Mouse (Mus musculus): ENCODE results near the gene Selenos. TPM values are rescaled to one million over a fixed set of nuclear protein-coding genes. Genes with fewer than 3 reads are reported as not detected.

Gene Selenos
- 82.2 and 83.7 TPM in 2 replicates for polyA plus RNA-seq (2016; fragmentation: Nextera tagmentation; extraction: Ambion mirVana)

- Histone ChIP-seq H3K4me1 (peaks cover 14% of the 10 kb centered on the region), H3K27me3 (no peaks in the 10 kb centered on the region), H3K9me3 (replicated peaks) (no peaks in the 10 kb centered on the region), H3K4me3 (peak within 1 kb of the TSS; percentile 89), H3K36me3 (peaks cover 49% of the 10 kb centered on the region), H3K9ac (peak within 1 kb of the TSS; percentile 85), H3K27ac (peak within 1 kb of the TSS; percentile 82), H3K4me2 (replicated peaks) (peak within 1 kb of the TSS; percentile 85)
- peak; percentile 100 for ATAC-seq (ENCODE audit: low FRiP score)
- WGBS = under 1% methylated on average over 64 of the region's 65 CpGs
These were observed at the start of gene Selenos for GRCm38 (mm10) chr7:66079364-66080230. Gene Selenos, plus strand, starts transcription at chr7:66079649.

GRCm38 (mm10) chr7:66036809-66037208 is 42.6 kb upstream of the Selenos start:
- 74% methylated on average over 8 of the region's 8 CpGs for WGBS
- peaks cover 3% of the 10 kb centered on the region; the same call in 1 of the 2 replicates for H3K4me1 ChIP-seq
- H3K4me2 ChIP-seq (replicated peaks) = no peak overlapping the region
- H3K36me3 ChIP-seq = no peaks in the 10 kb centered on the region
- H3K9ac ChIP-seq = no peak overlapping the region
- ATAC-seq (ENCODE audit: low FRiP score) = no peak
- no peak overlapping the region for H3K4me3 ChIP-seq
- H3K27ac ChIP-seq = no peak overlapping the region
- H3K27me3 ChIP-seq = 0 out of 2 replicates have a peak, but pooled peaks cover 5% of the 10 kb centered on the region
- no peaks in the 10 kb centered on the region for H3K9me3 ChIP-seq (replicated peaks)

GRCm38 (mm10) chr7:66038261-66038660 is 41.2 kb upstream of the Selenos start:
- ATAC-seq (ENCODE audit: low FRiP score) = no peak
- no peaks in the 10 kb centered on the region for H3K9me3 ChIP-seq (replicated peaks)
- no peak overlapping the region for H3K27ac ChIP-seq
- H3K4me3 ChIP-seq = no peak overlapping the region
- no peak overlapping the region for H3K9ac ChIP-seq
- H3K27me3 ChIP-seq = 0 out of 2 replicates have a peak, but pooled peaks cover 5% of the 10 kb centered on the region
- WGBS = 69% methylated on average over 3 of the region's 3 CpGs
- H3K36me3 ChIP-seq = no peaks in the 10 kb centered on the region
- H3K4me1 ChIP-seq = peaks cover 5% of the 10 kb centered on the region; the same call in 1 of the 2 replicates
- H3K4me2 ChIP-seq (replicated peaks) = no peak overlapping the region

- Histone ChIP-seq H3K4me3 (no peak overlapping the region), H3K27me3 (0 out of 2 replicates have a peak, but pooled peaks cover 5% of the 10 kb centered on the region), H3K4me1 (peaks cover 9% of the 10 kb centered on the region; the same call in 1 of the 2 replicates), H3K9ac (no peak overlapping the region), H3K27ac (no peak overlapping the region), H3K9me3 (replicated peaks) (no peaks in the 10 kb centered on the region), H3K36me3 (no peaks in the 10 kb centered on the region), H3K4me2 (replicated peaks) (no peak overlapping the region)
- ATAC-seq (ENCODE audit: low FRiP score) = no peak
- 84% methylated on average over 11 of the region's 11 CpGs for WGBS
These were observed 40.7 kb upstream of the Selenos start for GRCm38 (mm10) chr7:66038730-66039129.

- no peak overlapping the region for H3K4me2 ChIP-seq (replicated peaks)
- H3K27ac ChIP-seq = no peak overlapping the region
- H3K36me3 ChIP-seq = no peaks in the 10 kb centered on the region
- H3K9ac ChIP-seq = no peak overlapping the region
- H3K9me3 ChIP-seq (replicated peaks) = no peaks in the 10 kb centered on the region
- H3K27me3 ChIP-seq = 0 out of 2 replicates have a peak, but pooled peaks cover 8% of the 10 kb centered on the region
- peaks cover 20% of the 10 kb centered on the region for H3K4me1 ChIP-seq
- no peak for ATAC-seq (ENCODE audit: low FRiP score)
- H3K4me3 ChIP-seq = no peak overlapping the region
- 81% methylated on average over 18 of the region's 18 CpGs for WGBS
These were observed 39.2 kb upstream of the Selenos start for GRCm38 (mm10) chr7:66040026-66040814.

- Histone ChIP-seq H3K27me3 (0 out of 2 replicates have a peak, but pooled peaks cover 16% of the 10 kb centered on the region), H3K36me3 (no peaks in the 10 kb centered on the region), H3K4me1 (peaks cover 43% of the 10 kb centered on the region), H3K4me2 (replicated peaks) (no peak within 1 kb of the TSS), H3K9me3 (replicated peaks) (no peaks in the 10 kb centered on the region), H3K9ac (no peak within 1 kb of the TSS), H3K4me3 (no peak within 1 kb of the TSS), H3K27ac (no peak within 1 kb of the TSS)
- 68% methylated on average over 10 of the region's 10 CpGs for WGBS
- peak; percentile 55 for ATAC-seq (ENCODE audit: low FRiP score)
These were observed 35.6 kb upstream of the Selenos start, which contains the start of gene Gm45213 for GRCm38 (mm10) chr7:66043552-66044459. Gene Gm45213, plus strand, starts transcription at chr7:66043602.

GRCm38 (mm10) chr7:66044617-66045016 is 34.8 kb upstream of the Selenos start:
- Histone ChIP-seq H3K9me3 (replicated peaks) (no peaks in the 10 kb centered on the region), H3K4me3 (no peak overlapping the region), H3K4me1 (peaks cover 43% of the 10 kb centered on the region), H3K27me3 (0 out of 2 replicates have a peak, but pooled peaks cover 16% of the 10 kb centered on the region), H3K9ac (no peak overlapping the region), H3K36me3 (no peaks in the 10 kb centered on the region), H3K27ac (no peak overlapping the region), H3K4me2 (replicated peaks) (no peak overlapping the region)
- peak; percentile 35; the same call in 1 of the 2 replicates for ATAC-seq (ENCODE audit: low FRiP score)
- 19% methylated on average over 9 of the region's 9 CpGs for WGBS

- H3K4me1 ChIP-seq = peaks cover 40% of the 10 kb centered on the region
- no peak overlapping the region for H3K27ac ChIP-seq
- no peak for ATAC-seq (ENCODE audit: low FRiP score)
- H3K4me3 ChIP-seq = no peak overlapping the region
- H3K36me3 ChIP-seq = no peaks in the 10 kb centered on the region
- no peaks in the 10 kb centered on the region for H3K9me3 ChIP-seq (replicated peaks)
- no peak overlapping the region for H3K4me2 ChIP-seq (replicated peaks)
- 52% methylated on average over 17 of the region's 17 CpGs for WGBS
- no peak overlapping the region for H3K9ac ChIP-seq
- H3K27me3 ChIP-seq = 0 out of 2 replicates have a peak, but pooled peaks cover 11% of the 10 kb centered on the region
These were observed 32.2 kb upstream of the Selenos start for GRCm38 (mm10) chr7:66046921-66047918.

- H3K4me1 ChIP-seq = peaks cover 40% of the 10 kb centered on the region
- 80% methylated on average over 4 of the region's 4 CpGs for WGBS
These were observed 31.5 kb upstream of the Selenos start for GRCm38 (mm10) chr7:66047975-66048374.

GRCm38 (mm10) chr7:66048446-66049230 is 30.8 kb upstream of the Selenos start:
- Histone ChIP-seq H3K4me1 (peaks cover 35% of the 10 kb centered on the region), H3K27ac (no peak overlapping the region), H3K4me3 (no peak overlapping the region), H3K9ac (no peak overlapping the region), H3K4me2 (replicated peaks) (no peak overlapping the region), H3K36me3 (no peaks in the 10 kb centered on the region), H3K9me3 (replicated peaks) (no peaks in the 10 kb centered on the region), H3K27me3 (0 out of 2 replicates have a peak, but pooled peaks cover 11% of the 10 kb centered on the region)
- ATAC-seq (ENCODE audit: low FRiP score) = no peak
- WGBS = 82% methylated on average over 12 of the region's 12 CpGs

More at GRCm38 (mm10) chr7:66047975-66048374, 31.5 kb upstream of the Selenos start:
- 0 out of 2 replicates have a peak, but pooled peaks cover 11% of the 10 kb centered on the region for H3K27me3 ChIP-seq
- no peak overlapping the region for H3K4me3 ChIP-seq
- no peaks in the 10 kb centered on the region for H3K36me3 ChIP-seq
- H3K9ac ChIP-seq = no peak overlapping the region
- no peak overlapping the region for H3K4me2 ChIP-seq (replicated peaks)
- no peak overlapping the region for H3K27ac ChIP-seq
- H3K9me3 ChIP-seq (replicated peaks) = no peaks in the 10 kb centered on the region
- ATAC-seq (ENCODE audit: low FRiP score) = no peak

Data from hindbrain, embryonic 12.5 days (tissue).